Mouse (Mus musculus) ovary, adult 18-20 months (tissue): ENCODE data around the gene Sbk3.

Experiments used
- DNase-seq: peaks from one replicate; pipeline ENCODE4 v3.0.0; 2022; ENCODE audit warnings: low spot score, mixed read lengths

Gene Sbk3

GRCm38 (mm10) chr7:4993347-4993998 is 22.5 kb upstream of the Sbk3 start:
- DNase-seq: no peak

DNA sequence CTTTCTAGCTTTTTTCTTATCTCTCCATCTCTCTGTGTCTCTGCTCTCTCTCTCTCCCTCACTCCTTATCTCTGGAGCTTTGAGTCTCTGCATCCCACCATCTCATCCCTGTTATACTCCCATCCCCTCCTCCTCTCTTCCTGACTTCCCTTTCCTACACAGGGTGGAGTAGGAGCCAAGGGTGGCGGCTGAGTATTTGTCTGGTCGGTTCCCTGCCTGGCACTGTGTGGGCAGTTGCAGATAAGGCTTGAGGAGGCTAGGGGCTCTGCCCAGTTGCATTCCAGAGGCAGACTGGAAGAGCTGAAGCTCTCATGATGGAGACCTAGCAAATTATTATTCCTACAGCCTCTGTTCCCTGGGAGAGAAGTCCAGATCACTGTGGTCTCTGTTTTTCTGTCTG is 17.3 kb upstream of the Sbk3 start:
- DNase-seq: no peak

DNA sequence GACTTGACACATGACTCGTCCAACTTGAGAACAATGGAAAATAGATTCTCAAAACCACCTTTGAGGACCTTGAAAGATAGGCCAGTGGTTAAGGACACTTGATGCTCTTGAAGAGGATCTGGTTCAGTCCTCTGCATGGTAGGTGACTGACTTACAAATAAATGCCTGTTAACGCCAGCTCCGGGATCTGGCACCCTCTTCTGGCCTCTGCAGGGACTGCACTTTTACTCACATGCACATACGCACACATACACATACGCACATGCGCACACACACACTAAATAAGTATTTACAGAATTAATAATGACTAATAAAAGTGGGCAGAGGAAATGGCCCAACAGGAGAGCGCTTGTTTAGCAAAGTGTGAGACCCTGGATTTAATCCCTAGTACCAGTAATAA is 5.9 kb upstream of the Sbk3 start:
- no peak for DNase-seq

DNA sequence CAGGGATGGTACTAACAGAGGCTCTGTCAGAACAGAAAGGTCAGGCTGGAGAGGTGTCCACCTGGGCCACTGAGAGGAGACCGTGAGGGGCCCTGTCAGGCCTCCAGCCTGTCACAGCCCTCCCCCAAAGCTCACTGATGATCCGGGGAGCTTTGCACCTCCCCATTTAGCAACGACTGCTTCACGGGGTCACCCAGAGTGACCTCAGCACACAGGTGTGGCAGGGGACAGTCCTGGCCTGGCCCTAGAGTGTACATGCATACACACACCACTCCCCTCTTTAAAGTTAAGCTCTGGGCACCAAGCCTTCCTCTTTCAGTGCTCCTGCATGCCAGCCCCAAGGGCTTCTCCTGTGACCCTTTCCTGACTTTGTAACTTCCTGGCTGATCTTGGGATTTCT is 4.5 kb upstream of the Sbk3 start:
- no peak for DNase-seq

DNA sequence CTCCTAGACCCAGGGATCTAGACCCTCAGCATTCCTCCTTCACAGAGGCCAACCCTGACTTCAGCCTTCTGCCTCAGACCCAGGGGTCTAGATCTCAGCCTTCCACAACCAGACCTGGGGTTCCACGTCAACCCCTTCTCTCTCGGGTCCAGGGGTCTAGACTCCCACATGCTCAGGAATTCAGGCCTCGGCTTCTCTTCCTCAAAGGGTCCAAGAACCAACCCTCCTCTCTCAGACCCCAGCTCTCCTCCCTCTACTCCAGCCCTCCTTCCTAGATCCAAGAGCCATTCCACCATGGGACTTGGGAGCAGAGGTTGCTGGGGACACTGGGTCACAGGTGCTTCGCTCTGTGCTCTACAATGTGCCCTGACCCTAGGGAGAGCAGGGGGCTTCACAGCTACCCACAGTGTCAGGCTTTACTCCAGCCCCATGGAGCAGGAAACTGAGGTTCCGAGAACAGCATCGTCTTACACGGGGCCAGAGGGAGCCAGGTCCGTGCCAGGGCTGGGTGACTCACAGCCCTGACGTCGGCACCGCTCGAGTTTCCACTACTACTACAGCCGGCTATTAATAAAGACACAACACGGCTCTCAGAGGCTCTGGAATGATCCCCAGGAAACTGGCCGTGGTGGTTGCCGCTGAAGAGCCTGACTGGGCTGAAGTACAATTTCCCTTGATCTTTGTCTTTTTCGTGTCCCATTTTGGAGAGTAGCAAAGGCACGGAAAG is 1.5 kb upstream of the Sbk3 start:
- no peak for DNase-seq

DNA sequence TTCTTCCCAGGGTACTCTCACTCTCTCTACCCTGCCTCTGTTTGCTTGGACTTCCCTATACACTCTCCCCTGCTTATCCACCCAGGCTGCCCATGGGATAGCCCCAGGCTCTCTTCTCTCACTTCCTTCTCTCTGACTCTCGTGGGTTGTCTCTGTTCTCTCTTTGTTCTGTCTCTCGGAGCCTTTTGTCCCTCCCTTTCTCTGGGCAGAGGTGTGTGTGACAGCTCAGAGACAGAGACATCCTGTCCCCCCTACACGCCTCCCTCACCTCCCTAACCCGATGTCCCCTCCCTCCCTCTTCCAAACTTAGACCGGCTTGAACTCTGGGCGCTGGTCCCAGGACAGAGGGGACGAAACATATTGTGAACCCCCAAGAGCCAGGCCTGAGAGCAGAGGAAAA is 742 bp upstream of the Sbk3 start:
- no peak for DNase-seq

DNA sequence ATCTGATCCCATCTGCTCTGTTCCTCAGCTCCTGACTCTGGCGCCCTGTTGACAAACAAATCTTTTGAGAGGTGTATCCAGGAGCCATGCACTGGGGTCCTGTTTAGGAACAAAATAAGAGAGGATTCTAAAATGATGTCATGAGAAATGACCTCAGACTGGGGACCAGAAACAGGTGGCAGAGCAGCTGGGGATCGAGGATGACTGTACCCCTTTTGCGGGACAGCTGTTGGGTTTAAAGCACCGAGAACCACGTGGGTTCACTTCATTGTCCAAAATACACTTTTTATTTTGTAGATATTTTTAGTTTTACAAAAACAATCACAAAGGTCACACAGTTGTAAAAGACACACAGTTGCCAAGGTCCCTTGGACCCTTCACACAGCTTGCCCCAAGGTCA is 6.0 kb downstream of the Sbk3 start:
- no peak for DNase-seq

GRCm38 (mm10) chr7:4964272-4964671 is 6.7 kb downstream of the Sbk3 start, which contains the start of gene Sbk2:
Gene Sbk2, minus strand, starts transcription at chr7:4964406.
- peak; percentile 76 for DNase-seq

DNA sequence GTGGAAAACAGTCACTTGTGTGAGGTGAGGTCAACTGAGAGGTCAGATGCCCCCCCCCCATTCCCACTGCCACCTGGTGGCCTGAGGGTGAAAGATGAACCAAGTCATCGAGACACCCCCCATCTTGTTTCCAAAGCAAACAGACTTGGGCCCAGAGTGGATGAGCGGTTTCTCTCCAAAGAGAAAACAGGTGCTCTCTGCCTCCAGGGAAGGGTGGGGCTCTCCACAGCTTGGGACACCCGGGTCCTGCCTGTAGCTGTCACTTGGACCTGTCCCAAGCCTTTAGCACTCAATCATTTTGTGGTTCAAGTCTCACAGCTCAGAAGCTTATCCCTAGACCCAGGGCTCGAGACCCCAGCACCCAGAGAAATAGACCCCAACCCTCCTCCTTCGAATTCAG is 7.4 kb downstream of the Sbk3 start:
- DNase-seq: no peak

DNA sequence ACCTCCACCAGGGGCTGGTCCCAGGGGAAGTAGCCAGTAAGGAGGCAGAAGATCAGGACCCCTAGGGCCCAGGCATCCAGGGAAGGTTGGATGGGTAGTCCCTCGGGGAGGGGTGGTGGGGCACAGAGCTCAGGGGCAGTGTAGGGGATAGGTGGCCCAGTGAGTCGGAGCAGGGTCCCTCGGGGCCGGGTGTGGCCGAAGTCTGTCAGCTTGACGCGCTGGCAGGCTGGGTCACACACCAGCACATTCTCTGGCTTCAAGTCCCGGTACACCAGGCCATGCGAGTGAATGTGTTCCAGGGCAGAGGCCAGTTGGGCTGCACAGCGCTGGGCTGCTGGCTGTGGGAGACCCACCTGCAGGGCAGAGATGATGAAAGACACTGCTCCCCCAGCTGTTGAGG is 13.6 kb downstream of the Sbk3 start:
- no peak for DNase-seq

DNA sequence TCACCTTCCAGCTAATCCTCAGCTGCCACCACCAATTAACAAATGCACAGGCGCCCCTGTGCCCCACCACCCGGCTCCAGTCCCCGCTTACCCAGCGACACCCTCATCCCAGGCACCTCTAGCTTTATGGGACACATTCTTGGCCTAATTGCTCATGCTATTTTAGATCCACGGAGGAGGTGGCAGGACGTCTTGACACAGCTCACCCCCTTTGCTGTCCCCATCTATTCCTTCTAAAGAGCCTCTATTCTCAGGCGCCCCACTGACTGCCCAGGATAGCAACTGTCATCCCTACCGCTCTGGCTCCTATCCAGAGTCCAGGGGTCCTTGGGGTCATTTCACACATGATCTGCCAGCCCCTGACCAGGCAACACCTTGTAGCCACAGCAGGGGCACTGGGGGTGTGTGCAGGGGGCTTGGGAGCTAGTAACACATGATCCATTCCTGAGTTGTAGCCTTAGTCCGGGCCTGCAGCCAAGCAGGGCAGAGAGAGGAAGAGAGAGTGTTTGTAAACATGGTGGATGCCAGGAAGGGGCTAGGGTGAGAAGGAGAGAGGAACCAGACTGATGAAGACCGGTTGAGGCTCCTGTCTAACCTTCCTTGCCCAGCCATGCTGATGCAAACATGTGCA is 17.0 kb downstream of the Sbk3 start:
- DNase-seq: no peak

GRCm38 (mm10) chr7:4950561-4951342 is 20.2 kb downstream of the Sbk3 start:
- DNase-seq: no peak

GRCm38 (mm10) chr7:4948386-4948785 is 22.6 kb downstream of the Sbk3 start:
- no peak for DNase-seq

- peak; percentile 80 for DNase-seq
Observed at GRCm38 (mm10) chr7:4947855-4948254, 23.1 kb downstream of the Sbk3 start.

GRCm38 (mm10) chr7:4943223-4943815 is 27.6 kb downstream of the Sbk3 start:
- DNase-seq: peak; percentile 82

GRCm38 (mm10) chr7:4942673-4943072 is 28.3 kb downstream of the Sbk3 start:
- DNase-seq: no peak

DNA sequence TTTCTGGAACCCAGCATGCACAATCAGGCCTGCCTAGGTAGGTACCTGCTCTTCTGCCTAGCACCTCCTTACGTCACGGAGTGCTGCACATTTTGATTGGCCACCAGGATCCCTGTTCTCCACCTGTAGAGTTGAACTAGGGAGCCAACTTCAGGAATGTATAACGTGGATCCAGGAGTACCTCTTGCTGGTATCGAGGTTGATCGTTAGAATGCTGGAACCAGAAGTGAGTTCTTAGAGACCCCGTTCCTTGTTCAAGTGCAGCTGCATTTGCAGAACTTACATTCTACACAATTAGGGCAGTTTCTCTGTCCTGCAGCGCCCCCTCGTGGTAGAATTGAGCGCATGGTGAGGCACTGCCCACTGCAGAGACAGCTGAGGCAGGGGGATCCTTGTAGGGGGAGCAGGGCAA is 30.9 kb downstream of the Sbk3 start:
- no peak for DNase-seq

DNA sequence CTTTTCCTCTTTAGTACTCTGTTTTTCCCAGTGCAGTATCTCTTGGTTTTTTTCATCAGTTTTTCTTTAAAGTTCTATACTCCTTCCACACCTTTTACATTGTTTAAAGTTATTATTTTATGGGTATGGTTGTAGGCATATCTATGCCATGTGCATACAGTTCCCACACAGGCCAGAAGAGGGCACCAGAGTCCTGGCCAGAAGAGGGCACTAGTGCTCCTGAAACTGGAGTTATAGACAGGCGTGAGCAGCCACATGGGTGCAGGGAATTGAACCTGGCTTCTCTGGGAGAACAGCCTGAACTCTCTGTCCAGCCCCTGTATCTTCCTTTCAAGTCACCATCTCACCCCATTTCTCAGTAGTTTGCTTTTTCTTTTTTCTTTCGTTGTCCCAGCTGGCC is 32.5 kb downstream of the Sbk3 start:
- DNase-seq: no peak

GRCm38 (mm10) chr7:4937392-4937791 is 33.6 kb downstream of the Sbk3 start:
- no peak for DNase-seq

DNA sequence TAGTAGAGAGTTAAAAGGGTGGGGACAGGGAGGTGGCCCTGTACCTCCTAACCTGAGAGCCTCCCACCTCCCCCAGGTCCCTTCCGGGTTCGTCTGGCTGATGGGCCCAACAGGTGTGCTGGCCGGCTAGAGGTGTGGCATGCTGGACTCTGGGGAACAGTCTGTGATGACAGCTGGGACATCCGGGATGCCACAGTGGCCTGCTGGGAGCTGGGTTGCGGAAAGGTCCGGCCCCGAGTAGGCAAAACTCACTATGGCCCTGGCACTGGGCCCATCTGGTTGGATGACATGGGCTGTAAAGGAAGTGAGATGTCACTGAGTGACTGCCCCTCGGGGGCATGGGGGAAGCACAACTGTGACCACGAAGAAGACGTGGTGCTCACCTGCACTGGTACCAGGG is 34.1 kb downstream of the Sbk3 start:
- DNase-seq: no peak

- no peak for DNase-seq
Observed at GRCm38 (mm10) chr7:4934160-4934914, 36.6 kb downstream of the Sbk3 start.
